Mouse (Mus musculus): ENCODE measurements around the gene Wfdc10.
"Not testable (repeated sequence)": the region's sequence is repeated elsewhere in the genome, so short reads cannot be mapped to it uniquely, and the experiment has no call there.

The Wfdc10 gene

GRCm38 (mm10) chr2:164655858-164656257, at the start of gene Wfdc10:
Gene Wfdc10, plus strand, starts transcription at chr2:164656046.
- DNase-seq (ENCODE audit: low read depth, low spot score), result peak; percentile 45

GRCm38 (mm10) chr2:164608781-164609180, 47.1 kb upstream of the Wfdc10 start:
- DNase-seq (ENCODE audit: low read depth, low spot score), result no peak

- DNase-seq (ENCODE audit: low read depth, low spot score), result not testable (repeated sequence)
These were observed 42.4 kb upstream of the Wfdc10 start, which contains the start of the genes Wfdc6b and Wfdc8 for GRCm38 (mm10) chr2:164613471-164613870. Gene Wfdc6b, plus strand, starts transcription at chr2:164613522. Gene Wfdc8, minus strand, starts transcription at chr2:164613626.

- no peak for DNase-seq (ENCODE audit: low read depth, low spot score)
These were observed 40.5 kb upstream of the Wfdc10 start for GRCm38 (mm10) chr2:164615386-164615785.

DNA sequence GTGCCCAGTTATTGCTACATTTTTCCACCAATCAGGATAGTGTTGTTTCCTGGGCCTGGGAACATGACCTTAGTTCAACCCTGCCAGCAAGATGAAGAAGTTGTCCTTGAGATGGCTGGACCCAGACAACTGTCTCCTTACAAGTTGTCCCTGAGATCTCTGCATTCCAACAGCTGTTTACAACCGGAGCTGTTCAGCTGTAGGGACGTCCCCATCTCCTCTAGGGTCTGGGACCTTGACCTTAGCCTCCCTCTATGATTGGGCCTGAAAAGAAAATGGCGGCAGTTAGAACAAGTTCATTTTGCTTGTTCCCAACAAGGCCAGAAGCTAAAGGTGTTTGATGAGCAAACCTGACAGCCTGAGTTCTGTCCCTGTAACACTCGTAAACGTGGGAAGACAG, 36.8 kb upstream of the Wfdc10 start:
- no peak for DNase-seq (ENCODE audit: low read depth, low spot score)

DNA sequence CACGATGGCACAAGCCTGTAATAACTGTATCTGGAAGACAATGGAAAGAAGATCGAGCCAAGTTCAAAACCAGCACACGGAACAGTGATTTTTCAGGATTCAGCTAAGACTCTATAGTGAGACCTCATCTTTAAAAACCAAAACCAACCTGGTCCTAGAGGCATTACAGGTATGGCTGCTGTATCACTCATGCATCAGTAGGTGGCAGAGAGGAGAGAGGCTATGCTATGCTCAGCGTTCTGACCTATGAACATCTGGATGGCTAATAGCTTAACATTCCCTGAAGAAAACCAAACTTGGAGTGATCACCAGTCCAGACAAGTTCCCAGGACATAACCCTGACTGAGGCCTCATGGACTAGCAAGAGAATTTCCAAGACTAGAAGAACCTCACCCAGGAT, 34.1 kb upstream of the Wfdc10 start:
- DNase-seq (ENCODE audit: low read depth, low spot score), result no peak

DNA sequence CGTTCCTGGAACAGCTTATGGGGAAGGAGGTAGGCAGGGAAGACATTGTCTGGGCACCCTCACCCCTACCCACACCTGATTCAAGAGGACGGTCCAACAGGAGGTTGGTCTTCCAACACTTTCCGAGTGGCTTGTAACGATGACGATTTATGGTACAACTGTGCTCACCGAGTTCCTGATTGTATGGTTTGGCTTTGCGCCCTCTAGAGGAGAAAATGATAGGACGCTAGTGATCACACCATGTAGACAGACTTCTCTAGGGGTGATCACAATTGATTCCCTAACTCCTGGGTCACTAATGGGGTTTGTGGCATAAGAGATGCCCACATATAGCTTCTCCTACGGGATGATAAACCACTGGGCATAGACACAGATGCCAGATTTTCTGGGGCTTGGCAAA, 20.6 kb upstream of the Wfdc10 start:
- peak; percentile 17 for DNase-seq (ENCODE audit: low read depth, low spot score)

GRCm38 (mm10) chr2:164638696-164639095, 17.1 kb upstream of the Wfdc10 start, which contains the start of gene Wfdc16:
Gene Wfdc16, minus strand, starts transcription at chr2:164638796.
- no peak for DNase-seq (ENCODE audit: low read depth, low spot score)

DNA sequence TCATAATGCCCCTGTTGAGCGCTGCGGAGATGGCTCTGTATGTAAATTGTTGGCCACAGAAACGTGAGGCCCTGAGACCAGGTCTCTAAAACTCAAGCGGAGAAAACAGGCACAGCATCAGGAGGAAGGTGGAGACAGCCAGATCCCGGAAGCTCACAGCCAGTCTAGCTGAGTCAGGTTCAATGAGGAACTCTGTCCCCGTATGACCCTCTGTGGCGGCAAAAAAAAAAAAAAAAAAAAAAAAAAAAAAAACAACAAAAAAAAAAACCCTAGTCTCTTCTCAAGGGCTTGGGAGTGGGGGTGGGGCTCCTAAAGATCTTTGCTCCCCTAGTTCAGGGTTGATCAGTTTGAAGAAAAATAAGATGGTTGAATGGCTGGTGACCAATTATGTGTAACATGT, 14.7 kb upstream of the Wfdc10 start:
- DNase-seq (ENCODE audit: low read depth, low spot score), result no peak

GRCm38 (mm10) chr2:164641881-164642673, 13.8 kb upstream of the Wfdc10 start:
- no peak for DNase-seq (ENCODE audit: low read depth, low spot score)

GRCm38 (mm10) chr2:164656483-164656882, 637 bp downstream of the Wfdc10 start, which contains the start of gene Wfdc9:
Gene Wfdc9, minus strand, starts transcription at chr2:164656583.
- DNase-seq (ENCODE audit: low read depth, low spot score), result no peak

DNA sequence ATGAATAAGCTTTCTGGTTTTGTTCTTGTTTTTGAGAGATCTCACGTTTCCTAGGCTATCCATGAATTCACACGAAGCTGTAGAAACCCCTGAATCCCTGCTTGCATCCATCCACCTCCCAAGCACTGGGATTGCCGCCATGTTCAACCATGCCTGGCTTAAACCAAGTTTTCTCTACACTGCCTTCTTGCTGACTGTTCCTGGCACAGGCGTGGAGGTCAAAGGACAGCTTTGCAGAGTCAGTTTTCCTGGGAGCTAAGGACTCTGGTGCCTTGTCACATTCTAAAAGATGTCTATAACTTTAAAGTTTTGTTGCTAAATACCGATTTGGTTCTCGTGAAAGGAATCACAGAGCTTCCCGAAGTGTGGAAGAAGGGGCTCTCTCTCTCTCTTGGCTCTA, 9.0 kb downstream of the Wfdc10 start:
- no peak for DNase-seq (ENCODE audit: low read depth, low spot score)

DNA sequence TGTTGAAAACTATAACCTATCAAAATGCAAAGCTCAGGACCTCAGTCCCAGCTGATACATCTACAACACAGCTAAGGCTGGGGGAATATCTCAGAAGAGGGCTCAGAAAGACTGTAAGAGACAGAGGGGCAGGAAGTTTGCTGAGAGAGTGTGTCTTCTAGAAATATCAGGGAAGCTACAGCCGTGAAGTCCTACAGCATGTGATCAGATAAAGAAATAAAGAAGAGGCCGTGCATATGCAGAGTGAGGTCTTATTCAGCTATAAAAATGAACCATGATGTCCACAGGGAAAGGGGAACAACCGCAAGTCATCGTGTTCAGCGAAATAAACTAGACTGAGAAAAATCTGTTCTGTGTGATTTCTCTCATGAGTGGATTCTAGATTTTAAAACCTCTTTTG, 14.4 kb downstream of the Wfdc10 start:
- no peak for DNase-seq (ENCODE audit: low read depth, low spot score)

DNA sequence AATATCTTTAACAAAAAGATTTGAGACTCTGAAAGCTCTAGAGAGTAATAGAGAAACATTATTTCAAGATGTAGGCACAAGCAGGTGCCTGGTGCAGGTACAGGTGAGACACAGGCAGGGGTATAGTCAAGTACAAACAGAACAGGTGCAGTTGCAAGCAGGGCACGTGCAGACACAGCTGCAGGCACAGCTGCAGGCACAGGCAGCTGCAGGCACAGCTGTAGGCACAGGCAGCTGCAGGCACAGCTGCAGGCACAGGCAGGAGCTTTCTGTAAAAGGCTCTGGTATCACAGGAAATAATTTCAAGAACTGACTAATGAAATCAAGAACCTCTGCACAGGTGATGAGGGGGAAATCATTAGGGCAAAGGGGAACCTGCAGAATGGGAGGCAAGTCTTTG, 15.1 kb downstream of the Wfdc10 start:
- DNase-seq (ENCODE audit: low read depth, low spot score), result no peak

DNA sequence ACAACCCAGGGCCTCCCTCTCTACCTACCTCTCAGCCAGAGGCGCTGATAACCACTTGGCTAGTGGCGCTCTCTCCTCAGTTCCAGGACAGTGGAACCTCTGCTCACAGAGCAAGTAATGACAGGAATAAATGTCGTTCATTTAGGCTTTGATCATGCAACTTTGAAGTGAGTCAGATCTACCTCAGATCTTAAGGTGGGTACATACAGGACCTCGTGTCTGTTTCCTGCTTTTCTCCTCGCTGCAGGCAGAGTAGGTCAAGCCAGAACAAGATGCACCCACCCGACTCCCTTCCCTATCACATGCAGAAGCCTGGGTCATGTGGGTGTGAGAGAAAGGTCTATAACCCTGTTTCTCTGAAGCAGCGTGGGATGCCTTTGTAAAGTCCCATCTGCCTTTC, 18.1 kb downstream of the Wfdc10 start, which contains the start of gene Wfdc11:
Gene Wfdc11 (minus strand): TSS at position 101 of the 400 bp plus-strand sequence.
- DNase-seq (ENCODE audit: low read depth, low spot score), result no peak

DNA sequence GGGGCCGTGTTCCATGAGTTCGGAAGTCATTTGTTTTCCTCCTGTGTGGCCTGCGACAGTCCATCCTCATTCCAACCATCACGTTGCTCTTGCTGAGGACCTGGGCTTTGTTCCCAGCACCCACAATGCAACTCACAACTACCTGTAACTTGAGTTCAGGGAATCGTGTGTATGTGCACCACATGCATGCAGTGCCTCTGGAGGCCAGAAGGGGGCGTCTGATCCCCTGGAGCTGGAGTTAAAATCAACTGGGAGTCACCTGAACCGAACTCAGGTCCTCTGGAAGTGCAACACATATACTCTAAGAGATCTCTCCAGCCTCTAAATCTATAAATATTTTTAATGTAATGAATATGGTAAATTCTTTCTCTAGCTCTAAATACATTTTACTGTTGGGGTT, 20.3 kb downstream of the Wfdc10 start:
- DNase-seq (ENCODE audit: low read depth, low spot score), result no peak

DNA sequence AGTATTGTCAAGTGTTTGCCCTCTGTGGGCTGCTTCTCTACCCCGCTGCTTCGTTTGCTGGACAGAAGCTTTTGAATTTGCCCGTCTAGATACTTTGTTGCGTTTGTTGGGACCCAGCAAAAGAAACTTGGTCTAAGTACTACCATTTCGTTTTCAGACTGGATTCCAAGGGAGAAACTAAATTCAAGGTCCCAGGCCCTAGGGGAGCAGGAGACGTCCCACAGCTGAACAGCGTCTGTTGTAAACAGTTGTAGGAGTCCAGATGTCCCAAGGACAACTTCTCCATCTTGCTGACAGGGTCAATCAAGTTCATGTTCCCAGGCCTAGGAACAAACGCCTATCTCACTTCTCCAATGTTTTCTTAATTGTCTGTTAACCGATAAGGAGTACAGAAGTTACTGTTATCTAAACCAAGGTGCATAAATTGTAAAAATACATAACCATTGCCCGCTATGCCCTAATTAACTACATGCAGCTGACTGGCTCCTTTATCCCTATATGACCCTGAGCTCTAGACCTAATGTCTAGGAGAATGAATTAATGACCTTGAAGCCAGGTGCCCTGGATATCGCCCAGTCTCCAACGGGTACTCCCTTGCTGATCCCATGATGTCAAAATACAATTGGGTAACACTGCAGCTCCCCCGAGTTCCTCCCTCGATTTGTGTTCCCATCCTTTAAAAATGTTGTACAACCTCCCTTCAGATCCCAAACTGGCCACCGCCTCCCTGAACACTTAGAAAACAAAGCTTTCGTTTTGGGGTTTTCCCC, 21.3 kb downstream of the Wfdc10 start:
- no peak for DNase-seq (ENCODE audit: low read depth, low spot score)

DNA sequence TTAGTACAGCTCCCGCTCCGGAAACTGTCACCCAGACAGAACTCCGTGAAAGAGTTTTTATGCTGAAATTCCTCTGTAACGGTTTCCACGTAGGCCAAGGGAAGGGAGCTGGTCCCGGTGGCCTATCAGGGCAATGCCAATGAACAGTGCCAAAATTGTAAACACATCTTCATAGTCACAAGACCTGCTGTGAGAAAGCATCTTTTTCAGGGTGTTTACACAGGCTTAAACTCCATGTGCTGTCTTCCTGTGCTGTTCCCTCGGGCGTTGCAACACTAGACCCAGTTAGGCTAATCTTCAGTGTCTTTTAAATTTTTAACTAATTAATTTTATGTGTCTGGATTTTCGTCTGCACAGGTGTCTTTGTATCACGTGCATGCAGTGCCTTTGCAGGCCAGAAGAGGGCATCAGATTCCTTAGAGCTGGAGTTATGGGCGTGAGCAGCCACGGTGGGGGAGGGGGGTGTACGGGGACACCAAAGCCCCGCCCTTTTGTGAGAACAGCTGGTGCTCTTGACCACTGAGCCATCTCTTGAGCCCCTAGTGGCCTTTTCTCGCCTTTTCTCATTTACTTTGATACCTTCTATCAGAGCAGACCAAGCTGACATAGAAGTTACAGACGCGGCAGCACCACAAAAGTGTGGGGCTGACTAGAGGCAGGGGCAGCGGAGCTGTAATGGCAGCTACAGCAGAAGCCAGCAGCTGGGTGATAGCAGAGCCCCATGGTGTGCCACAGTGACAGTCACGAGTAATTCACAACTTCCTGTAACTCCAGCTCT, 23.2 kb downstream of the Wfdc10 start:
- peak; percentile 77 for DNase-seq (ENCODE audit: low read depth, low spot score)

DNA sequence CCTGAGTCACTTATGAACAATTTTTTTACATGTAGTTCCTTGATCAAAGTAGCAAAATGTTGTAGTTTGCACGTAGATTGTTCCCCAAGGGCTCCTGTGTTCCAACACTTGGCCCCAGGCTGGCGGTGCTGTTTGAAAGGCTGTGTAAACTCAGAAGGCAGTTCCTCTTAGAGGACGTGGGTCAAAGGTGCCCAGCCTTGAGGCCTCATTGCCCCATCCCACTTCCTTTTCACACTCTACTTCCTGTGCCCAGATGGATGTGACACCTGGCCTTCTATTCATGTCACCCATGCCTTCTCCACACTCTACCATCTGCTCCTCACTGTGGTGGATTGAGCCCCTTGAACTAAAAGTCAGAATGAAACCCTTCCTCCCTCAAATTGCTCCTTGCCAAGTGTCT, 24.1 kb downstream of the Wfdc10 start:
- DNase-seq (ENCODE audit: low read depth, low spot score), result no peak

GRCm38 (mm10) chr2:164684807-164685206, 29.0 kb downstream of the Wfdc10 start, which contains the start of gene Wfdc13:
Gene Wfdc13, plus strand, starts transcription at chr2:164685107.
- no peak for DNase-seq (ENCODE audit: low read depth, low spot score)

- DNase-seq (ENCODE audit: low read depth, low spot score), result no peak
These were observed 42.4 kb downstream of the Wfdc10 start, which contains the start of gene Spint4 for GRCm38 (mm10) chr2:164698201-164698600. Gene Spint4, plus strand, starts transcription at chr2:164698501.

- no peak for DNase-seq (ENCODE audit: low read depth, low spot score)
These were observed 45.1 kb downstream of the Wfdc10 start for GRCm38 (mm10) chr2:164700959-164701358.
